Mouse (Mus musculus) ES-E14 (cell line): ENCODE data around the gene Gsta2. TPM values are rescaled to one million over a fixed set of nuclear protein-coding genes. Genes with fewer than 3 reads are reported as not detected.
"Not testable (repeated sequence)": the region's sequence is repeated elsewhere in the genome, so short reads cannot be mapped to it uniquely, and the experiment has no call there.

ENCODE experiments used
- DNase-seq: peaks from one replicate; pipeline ENCODE4 v3.0.0-alpha.2; 2013; ENCODE audit warnings: low read depth, low spot score
- H3K27ac ChIP-seq: 2 replicates; pipeline ENCODE4 v1.5.1; 2012; ENCODE audit warnings: low read depth, mild to moderate bottlenecking, low read length, moderate library complexity, mixed read lengths; ENCODE audit not compliant: poor library complexity, insufficient read depth, severe bottlenecking
- H3K36me3 ChIP-seq: 2 replicates; pipeline ENCODE4 v1.6.1; 2012; ENCODE audit warnings: mild to moderate bottlenecking, low read length, moderate library complexity, mixed read lengths; ENCODE audit not compliant: control insufficient read depth, poor library complexity, insufficient read depth, severe bottlenecking
- H3K4me1 ChIP-seq, 2 experiments: fragments of 150-350 bp in 1 of 2; sonication (generic) in 1 of 2; 2 replicates each; pipeline ENCODE4 v1.6.1; 2012; ENCODE audit warnings: low read length in 2 of 2, mild to moderate bottlenecking in 1 of 2, mixed read lengths in 1 of 2; ENCODE audit not compliant: control insufficient read depth in 2 of 2, insufficient read depth in 2 of 2, poor library complexity in 1 of 2
- H3K4me3 ChIP-seq, 2 experiments: fragments of 150-350 bp in 1 of 2; sonication (generic) in 1 of 2; 2 replicates each; pipeline ENCODE4 v1.5.1; 2012; ENCODE audit warnings: low read length in 2 of 2, low read depth in 1 of 2, mild to moderate bottlenecking in 1 of 2, mixed read lengths in 1 of 2; ENCODE audit not compliant: insufficient read depth in 1 of 2, poor library complexity in 1 of 2, severe bottlenecking in 1 of 2
- H3K9ac ChIP-seq: 2 replicates; pipeline ENCODE4 v1.6.1; 2012; ENCODE audit warnings: low read depth, mild to moderate bottlenecking, low read length, mixed read lengths; ENCODE audit not compliant: poor library complexity, insufficient read depth, severe bottlenecking
- H3K9me3 ChIP-seq: fragments of 150-350 bp; sonication (generic); 2 replicates; pipeline ENCODE4 v1.6.1; 2012; ENCODE audit warnings: low read depth, mild to moderate bottlenecking, low read length; ENCODE audit not compliant: control insufficient read depth, insufficient read depth
- CHD2 ChIP-seq: IDR thresholded peaks from 2 replicates; pipeline ENCODE4 v1.6.1; 2014; ENCODE audit warnings: mild to moderate bottlenecking, low read depth, low read length, inconsistent platforms
- HCFC1 ChIP-seq: IDR thresholded peaks from 2 replicates; pipeline ENCODE4 v1.6.1; 2012; ENCODE audit warnings: low read length, inconsistent platforms, borderline replicate concordance; ENCODE audit not compliant: insufficient read depth
- MAFK ChIP-seq: IDR thresholded peaks from 2 replicates; pipeline ENCODE4 v1.6.1; 2014; ENCODE audit warnings: mild to moderate bottlenecking, low read depth, low read length, inconsistent platforms; ENCODE audit not compliant: insufficient read depth
- ZC3H11A ChIP-seq: IDR thresholded peaks from 2 replicates; pipeline ENCODE4 v1.6.1; 2012; ENCODE audit warnings: low read depth, mild to moderate bottlenecking, inconsistent platforms, low read length, borderline replicate concordance
- ZNF384 ChIP-seq: IDR thresholded peaks from 2 replicates; pipeline ENCODE4 v1.6.1; 2012; ENCODE audit warnings: low read depth, low read length, inconsistent platforms
- in situ Hi-C, 2 experiments: fragments of 600-800 bp; cut with MboI; formaldehyde crosslinking; loops; one replicate each; pipeline ENCODE4 v1.15.1; 2025; ENCODE audit warnings: low sequenced_read_pairs in 2 of 2, inconsistent platforms in 1 of 2; ENCODE audit not compliant: unreplicated experiment in 2 of 2
- total RNA-seq: library from RNA; depleted of rRNA; stranded (reverse); fragments of 300-350 nt; gene quantifications from 2 replicates; pipeline ENCODE4 v1.2.3, GENCODE M21; 2012

Gene Gsta2
- total RNA-seq, 1 experiment, result not detected

DNA sequence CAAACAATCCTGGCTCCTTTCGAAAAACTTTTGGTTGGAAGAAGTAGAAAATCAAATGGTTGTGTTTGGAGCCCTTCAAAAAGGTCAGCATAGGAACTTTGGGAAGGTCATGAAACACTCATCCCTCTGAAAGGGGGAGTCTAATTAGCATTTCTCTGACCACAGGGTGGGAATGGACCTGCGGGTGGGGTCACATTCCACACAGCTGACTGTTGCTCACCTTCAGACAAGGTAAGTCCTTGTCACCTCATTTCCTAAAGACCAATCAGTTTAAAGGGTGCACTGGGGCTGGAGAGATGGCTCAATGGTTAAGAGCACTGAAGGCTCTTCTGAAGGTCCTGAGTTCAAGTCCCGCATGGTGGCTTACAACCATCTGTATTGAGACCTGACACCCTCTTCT is 15.9 kb upstream of the Gsta2 start:
- Histone ChIP-seq H3K4me3 (no peak overlapping the region), H3K9me3 (no peaks in the 10 kb centered on the region), H3K4me1 (peaks cover 14 to 18% of the 10 kb centered on the region in 2 experiments), H3K36me3 (no peaks in the 10 kb centered on the region; the same call in 1 of the 2 replicates), H3K27ac (peak overlapping the region; percentile 96), H3K9ac (no peak overlapping the region)
- no peak for DNase-seq
- in situ Hi-C loops, result no loop called here
- no peak for TF ChIP-seq HCFC1
- TF ChIP-seq ZNF384, result no peak
- TF ChIP-seq ZC3H11A, result no peak
- no peak for TF ChIP-seq MAFK
- TF ChIP-seq CHD2, result no peak

- TF ChIP-seq HCFC1 (no peak), ZNF384 (peak; percentile 52), CHD2 (no peak; the same call in 1 of the 2 replicates), ZC3H11A (no peak), MAFK (no peak)
- in situ Hi-C loops, result no loop called here
- Histone ChIP-seq H3K4me3 (peak overlapping the region in 1 of 2 experiments; percentile 7; a peak in 2 of 4 replicates), H3K9ac (peak overlapping the region; percentile 57), H3K9me3 (no peaks in the 10 kb centered on the region), H3K27ac (peak overlapping the region; percentile 96), H3K36me3 (no peaks in the 10 kb centered on the region; the same call in 1 of the 2 replicates), H3K4me1 (peaks cover 11 to 18% of the 10 kb centered on the region in 2 experiments)
- DNase-seq, result no peak
Observed at GRCm38 (mm10) chr9:78369786-78370185, 14.2 kb upstream of the Gsta2 start.

DNA sequence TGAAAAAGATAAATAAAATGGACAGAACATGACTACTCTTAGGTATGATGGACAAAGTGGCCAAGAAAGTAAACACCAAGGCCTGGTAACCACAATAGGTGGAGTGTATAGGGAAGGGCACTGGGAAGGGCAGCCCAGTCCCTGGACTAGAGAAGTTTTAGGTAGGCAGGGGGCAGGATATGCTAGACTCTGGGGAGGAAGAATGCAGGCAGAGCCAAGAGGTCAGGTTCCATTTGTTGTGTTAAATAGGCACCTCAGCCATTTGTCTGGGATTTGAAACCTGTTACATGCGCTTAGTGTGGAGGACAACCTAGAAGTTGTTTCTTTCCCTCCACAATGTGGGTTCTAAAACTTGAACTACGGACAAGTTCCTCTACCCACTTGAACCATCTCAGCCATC is 13.8 kb upstream of the Gsta2 start:
- DNase-seq, result peak; percentile 53
- no peaks in the 10 kb centered on the region for H3K9me3 ChIP-seq
- in situ Hi-C loops, result no loop called here
- H3K4me1 ChIP-seq, result peaks cover 11 to 18% of the 10 kb centered on the region in 2 experiments
- H3K36me3 ChIP-seq, result no peaks in the 10 kb centered on the region; the same call in 1 of the 2 replicates
- peak overlapping the region; percentile 96 for H3K27ac ChIP-seq
- TF ChIP-seq MAFK, result no peak
- H3K4me3 ChIP-seq, result peak overlapping the region in 1 of 2 experiments; percentile 5; a peak in 2 of 4 replicates
- peak overlapping the region; percentile 51; the same call in 1 of the 2 replicates for H3K9ac ChIP-seq

GRCm38 (mm10) chr9:78368671-78369293 is 13.2 kb upstream of the Gsta2 start:
- Histone ChIP-seq H3K9me3 (no peaks in the 10 kb centered on the region), H3K4me1 (peaks cover 9 to 18% of the 10 kb centered on the region in 2 experiments), H3K36me3 (no peaks in the 10 kb centered on the region; the same call in 1 of the 2 replicates), H3K9ac (no peak overlapping the region; the same call in 1 of the 2 replicates), H3K27ac (peak overlapping the region; percentile 96), H3K4me3 (peak overlapping the region in 1 of 2 experiments; percentile 30; a peak in 2 of 4 replicates)
- no peak for TF ChIP-seq HCFC1
- TF ChIP-seq CHD2, result 0 out of 2 replicates have a peak, but pooled peaks have one; percentile 23
- in situ Hi-C loops, result no loop called here
- DNase-seq, result no peak

- peak; percentile 90 for DNase-seq
- H3K27ac ChIP-seq, result peak within 1 kb of the TSS; percentile 96
- H3K4me3 ChIP-seq, result peak within 1 kb of the TSS; percentile 75 to 78
- H3K36me3 ChIP-seq, in situ Hi-C loops, H3K9me3 ChIP-seq: not testable (repeated sequence)
- H3K4me1 ChIP-seq, result peaks cover 6 to 17% of the 10 kb centered on the region in 2 experiments
- peak within 1 kb of the TSS; percentile 78 for H3K9ac ChIP-seq
Observed at GRCm38 (mm10) chr9:78367959-78368358, 12.4 kb upstream of the Gsta2 start, which contains the start of gene Dppa5a. Gene Dppa5a (minus strand): TSS chr9:78368177.
